Mouse (Mus musculus) gastrocnemius, adult 8-10 months (tissue): ENCODE measurements around the gene Gm5150. TPM values are rescaled to one million over a fixed set of nuclear protein-coding genes. Genes with fewer than 3 reads are reported as not detected.
"Not testable (repeated sequence)": the region's sequence is repeated elsewhere in the genome, so short reads cannot be mapped to it uniquely, and the experiment has no call there.

Experiments used
- DNase-seq, 2 experiments: peaks; one replicate each; pipeline ENCODE4 v3.0.0; 2022; ENCODE audit warnings: low spot score in 2 of 2
- microRNA-seq: library from miRNA; unstranded; fragments of <30 nt; microRNA quantifications from one replicate; pipeline ENCODE4 v1.2.0, GENCODE M21; 2022
- total RNA-seq, 4 experiments: library from RNA; stranded (reverse); gene quantifications; 2 replicates each; pipeline ENCODE4 v1.2.4; 2022

The Gm5150 gene
- total RNA-seq, result not detected

- DNase-seq, result no peak
Measured at GRCm38 (mm10) chr3:16006215-16006614, at the start of gene Gm5150. Gene Gm5150, minus strand, starts transcription at chr3:16006437.

GRCm38 (mm10) chr3:16051736-16052135 is 45.5 kb upstream of the Gm5150 start:
- DNase-seq, result not testable (repeated sequence)

- DNase-seq, result no peak
Measured at GRCm38 (mm10) chr3:16047288-16047687, 41.1 kb upstream of the Gm5150 start.

GRCm38 (mm10) chr3:16043315-16043714 is 37.1 kb upstream of the Gm5150 start:
- DNase-seq, result no peak

GRCm38 (mm10) chr3:16024988-16025387 is 18.8 kb upstream of the Gm5150 start:
- not testable (repeated sequence) for DNase-seq

GRCm38 (mm10) chr3:16022214-16022613 is 16.0 kb upstream of the Gm5150 start:
- DNase-seq, result no peak

- DNase-seq, result not testable (repeated sequence)
Measured at GRCm38 (mm10) chr3:16014456-16014855, 8.2 kb upstream of the Gm5150 start.

GRCm38 (mm10) chr3:16007827-16008226 is 1.6 kb upstream of the Gm5150 start:
- no peak for DNase-seq

- no peak for DNase-seq
Measured at GRCm38 (mm10) chr3:16003890-16004633, 2.2 kb downstream of the Gm5150 start.

GRCm38 (mm10) chr3:15999479-15999878 is 6.8 kb downstream of the Gm5150 start:
- not testable (repeated sequence) for DNase-seq

- no peak for DNase-seq
Measured at GRCm38 (mm10) chr3:15982216-15982615, 24.0 kb downstream of the Gm5150 start.

- no peak for DNase-seq
Measured at GRCm38 (mm10) chr3:15956921-15957320, 49.3 kb downstream of the Gm5150 start.

Small RNA genes lying within 50 kb of the gene (microRNA-seq; reads per million reads assigned to microRNA genes)
- gene Gm24694, result not detected

Other genes with a start within 250 kb of the Gm5150 start
- under 1 TPM in 1 of 4 experiments, not detected in 3; 0.34 TPM for gene Sirpb1c, start 157.9 kb downstream of the Gm5150 start, total RNA-seq